Mouse (Mus musculus) cerebellum, postnatal 14 days (tissue): ENCODE measurements around the gene Nrxn1.

Experiments used
- DNase-seq, 2 experiments: peaks; one replicate each; pipeline ENCODE4 v3.0.0; 2021; ENCODE audit warnings: mixed read lengths in 2 of 2

Nrxn1 gene

DNA sequence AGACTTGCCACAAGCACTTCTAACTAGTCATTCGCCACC, at the start of gene Nrxn1:
Gene Nrxn1 (minus strand): TSS at position 30 of the 39 bp plus-strand sequence.
- no peak for DNase-seq

DNA sequence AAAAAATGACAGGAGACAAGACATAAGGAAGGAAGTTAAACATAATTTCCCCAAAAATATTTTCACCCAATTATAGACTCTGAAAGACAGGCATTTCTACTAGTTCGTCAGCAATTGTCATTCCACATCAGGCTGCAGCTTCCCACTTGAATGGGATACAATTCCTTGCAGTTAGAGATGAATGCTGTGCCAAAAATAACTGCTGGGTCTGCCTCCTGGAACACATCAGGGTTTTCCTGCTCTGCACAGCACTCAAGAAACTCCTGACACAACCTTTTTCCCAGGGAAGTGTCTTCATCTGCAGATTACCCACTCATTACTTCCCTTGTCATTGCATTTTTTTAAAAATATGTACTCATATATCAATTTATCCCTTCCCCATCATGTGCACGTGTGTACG, 44.0 kb upstream of the Nrxn1 start:
- no peak for DNase-seq

DNA sequence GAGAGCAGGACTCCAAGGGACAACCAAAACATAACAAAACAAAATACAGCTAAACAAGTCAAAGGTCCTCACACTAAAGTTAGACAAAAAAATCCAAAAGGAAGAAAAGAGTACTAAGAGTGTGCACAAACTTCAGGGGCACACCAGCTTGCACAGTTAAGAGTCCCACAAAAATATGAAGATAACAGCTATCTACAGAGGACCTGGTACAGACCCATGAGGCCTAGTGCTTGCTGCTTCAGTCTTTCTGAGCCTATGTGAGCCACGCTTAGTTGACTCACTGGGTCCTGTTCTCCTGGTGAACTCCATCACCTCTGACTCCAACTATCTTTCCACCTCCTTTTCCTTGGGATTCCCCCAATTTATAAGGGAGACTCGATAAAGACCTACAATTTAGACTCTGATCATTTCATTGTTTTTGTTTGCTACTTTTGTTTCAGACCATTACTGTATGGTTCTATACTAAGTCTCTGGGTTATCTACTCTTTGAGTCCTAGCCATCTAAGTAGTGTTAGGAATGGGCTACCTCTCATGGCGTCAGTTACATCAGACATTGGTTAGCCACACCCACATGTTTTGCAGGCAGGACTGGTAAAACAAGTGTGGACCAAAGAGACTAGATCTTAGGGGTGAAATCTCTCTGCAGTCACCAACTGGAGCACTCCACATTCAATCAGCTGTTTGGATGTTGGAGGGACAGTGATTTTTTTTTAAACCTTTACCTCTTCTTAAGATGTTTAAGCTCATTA, 20.2 kb upstream of the Nrxn1 start:
- DNase-seq = no peak

DNA sequence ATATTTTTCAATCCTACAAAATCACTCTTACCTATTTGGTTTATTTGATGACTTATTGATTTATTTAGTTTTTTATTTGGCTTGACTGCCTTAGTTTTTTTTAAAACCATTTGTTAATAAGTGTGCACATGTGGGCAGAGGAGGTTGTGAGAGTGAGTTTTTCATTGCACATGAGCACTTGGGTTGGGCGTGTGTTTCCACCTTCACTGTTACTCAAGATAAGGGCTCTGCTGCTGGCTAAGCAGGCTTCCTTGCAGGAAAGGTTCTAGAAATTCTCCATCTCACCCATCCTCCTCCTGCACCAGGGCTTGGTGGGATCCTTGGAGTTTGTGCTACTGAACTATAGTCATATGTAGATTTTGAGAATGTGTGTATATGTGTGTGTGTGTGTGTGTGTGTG, 19.2 kb upstream of the Nrxn1 start:
- DNase-seq = no peak

DNA sequence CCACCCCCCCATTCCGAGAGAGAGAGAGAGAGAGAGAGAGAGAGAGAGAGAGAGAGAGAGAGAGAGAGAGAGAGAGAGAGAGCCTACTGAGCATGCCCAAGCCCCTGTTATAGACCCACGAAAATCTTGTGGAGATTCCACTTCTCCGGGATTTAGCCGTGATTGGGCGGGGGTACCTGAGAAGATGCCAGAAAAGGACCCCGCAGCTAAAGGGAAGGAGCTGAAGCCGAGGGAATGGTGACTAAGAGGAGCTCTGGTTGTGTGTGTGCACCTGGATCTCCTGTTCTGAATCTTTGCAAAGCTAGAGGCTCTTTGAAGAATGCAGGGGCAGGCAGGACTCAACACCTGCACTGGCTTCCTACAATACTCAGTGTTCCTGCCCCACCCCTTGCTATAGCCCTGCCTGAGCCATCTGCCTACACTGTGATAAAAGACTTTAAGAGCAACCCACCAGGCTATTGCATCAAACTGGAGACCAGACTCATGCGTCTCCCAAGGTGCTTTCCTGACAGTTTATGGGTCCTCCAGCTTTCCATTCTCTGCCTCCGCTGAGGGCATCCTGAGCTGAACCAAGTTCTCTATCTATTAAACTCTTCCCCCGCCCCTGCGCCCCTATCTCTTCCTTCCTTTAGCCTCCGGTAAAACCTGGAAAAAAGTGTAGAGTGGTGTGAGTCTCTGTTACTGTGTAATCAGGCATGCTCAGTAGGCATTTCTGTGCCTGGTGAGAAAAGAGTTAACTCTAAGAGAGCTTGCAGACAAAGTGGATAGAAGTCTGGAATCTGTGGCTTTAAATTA, 407 bp upstream of the Nrxn1 start:
- peak; percentile 74 to 76 for DNase-seq

DNA sequence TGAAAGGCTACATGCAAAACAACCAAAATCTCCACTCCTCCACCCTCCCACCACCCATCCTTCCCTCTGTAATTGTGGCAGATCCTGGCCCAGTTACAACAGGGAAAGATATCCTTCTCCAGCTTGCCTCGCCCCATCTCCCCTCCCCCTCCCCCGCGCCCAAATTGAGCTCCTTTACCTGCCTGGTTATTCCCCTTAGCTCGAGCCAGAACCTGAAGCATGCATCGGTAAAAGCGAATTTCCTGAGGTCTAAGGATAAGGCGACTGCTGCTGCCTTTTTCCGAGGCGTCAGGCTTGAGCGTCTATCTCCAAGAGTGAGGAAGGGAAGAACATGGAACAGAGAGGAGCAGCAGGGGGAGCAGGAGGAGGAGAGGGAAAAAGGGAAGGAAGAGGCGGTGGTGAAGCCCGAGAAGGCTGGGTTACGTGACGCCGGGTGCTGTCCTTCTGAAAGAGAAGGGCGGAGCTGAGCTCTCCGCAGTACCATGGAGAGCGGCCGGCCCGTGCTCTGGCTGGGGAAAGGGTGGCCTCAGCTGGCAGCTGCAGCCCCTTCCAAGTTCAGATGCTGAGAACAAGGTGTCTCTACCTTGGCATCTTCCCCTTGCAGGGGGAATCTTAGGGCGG, 340 bp downstream of the Nrxn1 start:
- DNase-seq = peak; percentile 86 to 88

DNA sequence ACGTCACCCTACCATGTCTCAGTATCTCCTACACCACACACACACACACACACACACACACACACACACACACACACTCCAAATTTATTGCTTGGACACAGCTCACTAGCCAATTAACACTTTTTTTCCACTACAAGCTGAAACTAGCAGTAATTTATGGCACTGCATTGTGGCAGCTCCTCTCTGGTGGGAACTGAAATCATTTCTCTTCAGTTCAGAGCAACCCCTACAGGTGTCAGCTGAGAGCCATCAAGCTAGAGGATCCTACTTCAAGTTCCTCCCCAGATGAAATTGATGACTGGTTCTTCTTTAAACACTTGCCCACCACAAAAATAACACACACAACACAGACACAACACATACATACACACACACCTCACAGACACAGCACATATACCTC, 2.2 kb downstream of the Nrxn1 start:
- peak; percentile 49 to 68 for DNase-seq

DNA sequence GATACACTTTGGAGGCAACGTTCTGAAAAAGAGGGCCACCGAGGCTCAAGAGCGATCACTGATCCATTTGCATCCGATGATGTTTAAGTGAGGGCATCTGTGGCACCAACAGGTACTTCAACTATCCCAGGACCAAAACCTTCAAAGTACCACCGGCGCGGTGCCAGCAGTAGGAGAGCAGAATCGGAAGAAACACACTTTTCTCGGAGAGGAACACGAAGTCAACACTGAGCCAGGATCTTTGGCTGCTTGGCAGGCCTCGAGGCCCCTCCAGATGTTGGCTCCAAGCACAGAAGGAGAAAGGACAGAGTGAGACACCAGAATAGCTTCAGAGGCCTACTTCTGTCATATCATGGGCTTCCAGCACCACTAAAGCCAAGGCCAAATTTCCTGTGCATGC, 3.9 kb downstream of the Nrxn1 start:
- DNase-seq = peak; percentile 17 to 34

DNA sequence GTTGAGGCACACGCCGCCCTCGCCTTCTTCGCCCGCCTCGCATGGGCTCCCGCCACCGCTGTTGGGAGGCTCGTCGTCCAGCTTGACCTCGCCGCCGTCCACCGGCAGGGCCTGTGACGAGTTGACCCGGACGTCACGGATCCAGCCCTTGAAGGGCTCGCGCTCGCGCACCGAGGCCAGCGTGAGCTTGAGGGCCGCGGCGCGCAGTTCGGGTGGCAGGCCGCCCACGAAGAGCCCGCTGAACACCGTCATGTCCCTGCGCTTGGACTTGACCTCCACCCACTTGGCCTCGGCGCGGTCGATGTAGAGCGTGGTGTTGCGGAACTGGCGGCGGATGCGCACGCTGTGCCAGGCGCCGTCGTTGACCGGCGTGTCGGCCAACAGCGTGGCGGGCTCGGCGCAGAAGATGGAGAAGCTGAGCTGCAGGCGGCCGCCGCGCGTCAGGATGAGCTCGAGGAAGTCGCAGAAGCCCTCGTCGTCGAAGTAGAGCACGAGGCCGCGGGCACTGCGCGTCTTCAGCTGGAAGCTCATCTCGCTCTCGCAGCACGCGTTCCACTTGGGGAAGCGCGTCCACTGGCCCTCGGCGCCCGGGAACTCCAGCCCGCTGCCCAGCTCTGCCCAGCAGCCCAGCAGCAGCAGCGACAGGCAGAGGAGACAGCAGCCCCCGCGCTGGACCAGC, 4.7 kb downstream of the Nrxn1 start:
- DNase-seq = peak; percentile 10 to 18

DNA sequence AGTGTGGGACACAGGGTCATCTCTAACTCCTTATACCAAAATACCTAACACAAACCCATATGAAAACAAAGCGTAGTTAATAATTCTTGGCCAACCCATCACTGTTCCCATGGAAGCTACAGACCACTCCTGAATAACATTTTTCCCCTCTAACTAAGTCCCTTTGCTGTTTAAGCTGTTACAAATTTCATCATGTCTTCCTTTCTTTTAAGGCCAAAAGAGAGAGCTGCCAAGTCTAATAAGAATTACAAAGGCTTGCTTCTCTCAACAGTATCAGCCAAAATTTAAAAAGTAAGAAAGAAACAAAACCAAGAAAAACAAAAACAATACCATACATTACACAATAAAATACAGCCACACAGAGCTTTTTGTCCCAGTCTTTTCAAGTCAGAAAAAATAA, 6.5 kb downstream of the Nrxn1 start:
- no peak for DNase-seq

DNA sequence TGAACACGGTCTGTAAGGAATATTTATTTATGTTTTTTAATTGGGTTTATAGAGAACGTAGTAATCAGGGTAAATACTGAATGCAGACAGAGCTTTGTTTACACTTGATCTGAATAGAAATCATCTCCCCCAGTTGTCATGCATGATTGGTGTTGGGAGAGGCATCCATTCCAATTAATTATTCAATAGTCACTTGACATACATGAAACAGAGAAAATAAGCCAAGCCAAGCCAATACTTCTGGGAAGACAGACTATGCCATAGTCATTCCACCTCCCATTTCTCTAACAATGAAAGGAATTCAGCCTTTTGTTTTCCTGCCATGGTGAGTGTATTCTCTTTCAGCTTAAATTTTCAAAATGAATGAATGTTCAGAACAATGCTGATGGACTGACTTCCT, 7.5 kb downstream of the Nrxn1 start:
- no peak for DNase-seq

DNA sequence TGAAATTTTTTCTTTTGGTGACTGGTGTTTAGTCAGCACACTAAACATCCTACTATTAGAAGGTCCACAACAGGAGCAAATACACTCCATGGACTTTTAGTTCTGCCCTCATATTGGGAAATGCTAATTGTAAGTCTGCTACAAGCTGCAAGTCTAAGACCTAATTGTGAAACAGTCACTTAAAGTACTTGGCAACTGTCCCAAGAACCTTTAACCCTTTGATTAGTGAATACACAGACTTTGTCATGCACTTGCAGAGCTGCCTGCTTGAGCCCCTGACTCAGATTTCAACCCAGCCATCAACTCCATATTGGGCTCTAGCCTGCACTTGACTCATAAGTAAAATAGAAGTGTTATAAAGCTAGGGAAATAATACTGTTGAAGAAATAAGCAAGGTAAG, 13.8 kb downstream of the Nrxn1 start:
- DNase-seq = no peak

DNA sequence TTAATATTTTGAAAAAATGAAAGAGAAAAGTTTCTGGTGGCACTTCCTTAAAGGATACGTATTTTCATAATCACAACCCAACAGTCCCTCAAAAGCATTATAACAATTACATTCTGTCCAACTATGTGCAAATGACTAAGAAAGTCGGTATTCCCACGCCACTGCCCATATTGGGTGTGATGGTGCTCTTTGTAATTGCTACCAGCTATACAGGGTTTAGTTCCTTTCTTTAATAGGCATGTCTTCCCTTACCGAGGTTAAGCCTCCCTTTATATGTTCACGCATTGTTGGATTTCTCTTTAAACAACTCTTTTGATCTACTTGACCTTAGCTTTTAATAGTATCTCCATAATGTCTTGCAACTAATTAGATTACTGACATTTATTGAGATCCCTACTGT, 18.1 kb downstream of the Nrxn1 start:
- DNase-seq = no peak

DNA sequence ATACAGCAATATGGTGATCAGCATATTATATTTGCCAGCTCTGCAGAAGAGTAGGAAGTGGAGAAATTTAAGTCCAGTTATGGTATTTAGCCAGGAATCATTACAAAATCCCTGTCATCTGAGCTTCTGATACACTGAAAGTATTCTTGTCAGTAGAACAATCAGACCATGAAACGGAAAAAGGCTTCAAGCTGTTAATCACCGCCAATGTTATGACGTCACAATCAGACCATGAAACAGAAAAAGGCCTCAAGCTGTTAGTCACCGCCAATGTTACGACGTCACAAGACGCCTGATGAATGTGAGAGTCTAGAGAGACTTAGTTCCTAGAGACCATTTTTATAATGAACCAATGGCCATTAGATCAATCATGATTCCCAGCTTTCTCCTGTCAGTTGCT, 59.4 kb downstream of the Nrxn1 start:
- DNase-seq = no peak

DNA sequence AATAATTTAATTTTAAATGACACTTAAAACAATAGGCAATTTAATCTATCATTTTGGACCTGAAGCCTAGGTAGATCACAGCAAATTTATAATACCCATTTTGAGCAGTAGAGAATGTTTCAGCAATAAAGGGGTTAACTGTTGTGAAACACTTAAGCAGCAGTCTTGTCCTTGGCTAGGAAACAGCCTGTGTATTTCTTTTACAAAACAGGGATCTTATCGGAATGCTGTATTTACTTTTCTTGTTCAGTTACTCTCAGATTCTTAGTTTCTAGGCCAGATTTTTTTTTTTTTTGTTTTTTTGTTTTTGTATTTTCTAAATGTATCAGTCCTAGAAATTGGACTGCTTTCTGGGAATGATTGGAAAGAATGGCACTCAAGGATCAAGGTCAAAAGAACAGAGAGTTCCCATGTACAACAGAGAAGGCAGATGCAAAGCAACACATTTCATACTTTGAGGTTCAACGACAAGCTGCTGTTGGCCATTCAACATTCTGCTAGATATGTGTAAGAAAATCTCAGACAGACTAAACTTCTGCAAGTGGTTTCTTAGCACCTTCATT, 67.7 kb downstream of the Nrxn1 start:
- DNase-seq = no peak

DNA sequence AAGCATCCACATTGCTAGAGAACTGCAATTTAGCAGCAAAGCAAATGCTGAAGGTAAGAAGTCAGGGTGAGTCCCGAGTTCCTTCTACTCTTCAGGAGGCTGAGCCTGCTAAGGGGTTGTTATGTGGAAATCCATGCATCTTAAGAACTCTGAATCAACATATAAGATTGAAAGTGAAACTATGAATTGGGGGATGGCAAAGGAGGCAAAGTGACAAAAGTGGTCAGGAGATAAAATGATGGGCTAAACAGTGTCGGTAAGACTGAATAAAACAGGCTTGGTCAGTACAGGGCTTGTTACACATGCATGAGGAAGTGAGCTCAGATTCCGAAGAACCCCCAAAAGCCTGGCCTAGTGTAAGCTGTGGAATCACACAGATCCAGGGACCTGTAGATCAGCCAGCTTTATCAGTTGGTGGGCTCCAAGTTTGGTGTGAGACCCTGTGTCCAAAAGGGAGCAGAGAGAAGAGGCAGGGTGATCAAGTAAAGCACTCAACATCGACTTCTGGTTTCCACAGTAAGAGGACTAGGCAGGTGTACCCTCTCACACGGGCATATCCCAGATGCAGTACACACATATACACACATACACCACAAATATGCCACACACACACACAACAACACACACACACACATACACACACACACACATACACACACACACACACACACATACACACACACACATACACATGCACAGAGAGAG, 85.3 kb downstream of the Nrxn1 start:
- DNase-seq = no peak

DNA sequence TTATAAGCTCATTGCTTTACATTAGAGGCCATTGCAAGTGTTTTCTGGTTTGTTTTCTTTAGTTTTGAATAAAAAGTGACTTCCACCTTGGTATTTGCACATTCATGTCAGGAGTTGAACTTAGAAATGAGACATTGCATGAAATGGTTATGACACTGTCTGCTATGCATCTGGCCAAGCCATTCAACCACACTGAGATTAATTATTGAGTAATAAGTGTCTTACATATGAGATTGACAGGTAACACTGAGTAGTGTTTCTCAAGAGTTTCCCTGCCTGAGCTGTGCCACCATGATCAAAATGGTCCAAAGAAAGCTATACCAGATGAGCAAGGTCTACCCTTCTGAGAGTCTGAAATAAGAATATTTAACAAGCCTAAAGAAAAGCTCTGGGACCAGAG, 92.5 kb downstream of the Nrxn1 start:
- DNase-seq = no peak

DNA sequence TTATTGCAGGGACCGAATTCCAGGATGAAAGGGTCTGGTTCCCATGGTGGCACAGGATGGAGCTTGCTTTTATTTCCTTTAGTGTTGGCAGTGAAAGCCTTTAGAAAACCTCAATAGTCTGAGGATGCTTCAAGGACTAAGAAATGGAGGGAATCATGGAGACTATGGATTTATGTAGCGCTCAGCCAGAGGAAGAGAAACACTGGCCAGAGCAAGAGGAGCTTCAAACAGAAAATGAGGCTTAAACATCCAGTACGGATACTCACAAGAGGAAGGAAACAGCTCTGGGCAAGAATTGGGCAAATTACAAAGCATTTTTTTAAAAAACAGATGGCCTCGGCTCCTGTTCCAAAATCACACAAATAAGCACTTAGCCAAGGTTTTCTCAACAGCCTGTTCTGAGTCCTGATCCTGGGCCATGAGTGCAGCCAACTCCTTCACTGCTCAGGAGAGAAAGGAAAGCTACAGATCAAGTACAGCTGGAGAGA, 93.2 kb downstream of the Nrxn1 start:
- DNase-seq = peak; percentile 22 to 55

DNA sequence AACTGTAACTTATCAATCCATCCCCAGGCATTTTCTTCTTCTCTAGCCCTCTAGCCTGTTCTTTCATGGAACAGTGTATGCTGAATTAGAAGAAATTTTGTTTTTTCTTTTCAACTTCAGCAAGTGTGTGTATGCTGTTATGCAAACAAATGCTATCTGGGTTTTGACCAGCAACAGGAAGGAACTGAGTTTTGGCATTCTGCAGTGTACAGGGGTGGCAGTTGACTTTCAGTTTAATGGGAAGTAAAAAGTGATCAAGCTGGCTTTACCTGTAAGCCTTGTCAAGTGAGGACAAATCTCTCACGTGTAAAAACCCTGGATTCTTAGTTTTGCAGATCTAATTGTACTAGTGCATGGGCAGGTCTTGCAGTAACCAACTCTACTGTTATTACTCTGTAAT, 95.2 kb downstream of the Nrxn1 start:
- no peak for DNase-seq

DNA sequence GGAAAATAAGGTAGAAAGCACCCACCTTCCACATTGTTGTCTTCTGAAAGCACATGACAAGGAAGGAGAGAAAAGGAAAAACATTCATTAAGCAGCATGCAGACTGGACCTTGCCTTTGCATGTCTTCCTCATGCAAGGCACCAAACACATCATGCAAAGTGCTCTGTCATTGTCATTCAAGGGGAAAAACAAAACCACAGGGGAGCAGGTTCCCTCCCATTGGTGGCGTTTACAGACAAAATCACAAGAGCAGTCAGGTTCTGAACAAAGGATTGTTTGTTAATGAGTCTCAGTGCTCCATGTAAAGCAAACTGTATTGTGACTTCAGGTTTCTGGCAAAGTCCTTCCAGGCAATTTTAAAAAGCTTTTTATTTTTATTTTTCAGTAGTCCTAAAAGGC, 97.4 kb downstream of the Nrxn1 start:
- DNase-seq = no peak

DNA sequence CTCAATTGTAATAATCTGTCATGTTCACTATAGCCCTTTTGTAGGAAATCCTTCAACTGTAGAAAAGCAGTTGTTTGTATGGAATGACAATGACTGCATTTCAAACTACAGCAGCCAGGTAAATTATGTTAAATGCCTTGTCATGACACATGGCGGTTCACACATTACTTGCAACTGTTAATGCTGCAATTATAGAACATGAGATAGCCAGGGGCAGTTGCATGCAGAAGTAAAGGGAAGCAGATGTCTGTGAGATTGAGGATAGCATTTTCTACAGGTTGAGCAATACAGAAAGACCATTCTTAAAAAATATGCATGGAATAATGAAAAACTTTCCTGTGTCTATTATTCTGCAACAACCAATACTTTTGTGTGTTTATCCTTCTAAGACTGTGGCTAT, 98.6 kb downstream of the Nrxn1 start:
- no peak for DNase-seq

DNA sequence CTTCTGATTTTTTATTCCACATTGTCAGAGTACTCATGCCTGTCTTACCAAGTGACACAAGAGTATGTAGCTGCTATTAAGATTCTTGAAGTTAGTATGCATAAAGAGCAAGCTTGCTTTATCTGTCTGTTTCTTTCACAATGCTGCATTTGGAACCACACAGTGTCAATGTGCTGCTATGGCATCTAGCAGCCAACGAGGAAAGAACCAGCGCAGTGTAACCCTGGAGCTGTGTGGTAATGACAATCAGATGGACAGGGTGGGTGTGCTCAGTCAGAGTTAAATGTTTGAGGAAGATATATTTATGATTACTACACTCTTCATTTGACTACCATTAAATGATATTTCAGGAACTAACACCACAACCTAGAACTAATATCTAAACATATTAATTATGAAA, 102.1 kb downstream of the Nrxn1 start:
- no peak for DNase-seq

DNA sequence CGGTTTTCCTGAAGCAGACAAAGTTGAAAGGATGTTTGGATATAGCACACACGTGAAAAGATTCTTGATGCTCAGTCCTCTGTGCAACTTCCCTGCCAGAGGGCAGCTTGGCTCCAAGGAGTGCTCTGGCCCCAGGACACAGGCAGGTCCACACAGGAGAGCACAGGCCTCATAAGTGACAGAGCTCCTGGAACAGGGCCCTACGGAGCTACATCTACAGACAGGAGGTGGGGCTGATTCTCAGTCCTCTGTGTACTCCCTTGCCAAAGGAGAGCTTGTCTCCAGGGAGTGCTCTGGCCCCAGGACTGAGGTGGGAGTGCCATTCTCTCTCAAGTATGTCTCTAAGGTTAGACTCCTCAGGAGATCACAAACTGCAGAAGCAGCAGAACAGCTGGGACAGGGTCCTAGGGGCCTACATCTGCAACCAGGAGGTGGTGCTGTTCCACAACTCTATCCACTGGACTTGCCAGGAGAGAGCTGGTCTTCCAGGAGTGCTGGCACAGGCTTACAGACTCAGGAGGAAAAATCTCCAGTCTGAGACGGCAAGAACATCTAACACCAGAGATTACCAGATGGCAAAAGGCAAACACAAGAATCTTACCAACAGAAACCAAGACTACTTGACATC, 129.9 kb downstream of the Nrxn1 start:
- peak; percentile 14 to 16 for DNase-seq
